Mouse (Mus musculus): ENCODE results near the gene Gucy2g. TPM values are rescaled to one million over a fixed set of nuclear protein-coding genes. Genes with fewer than 3 reads are reported as not detected.

Gucy2g gene
- polyA plus RNA-seq, 1 experiment from 2014 or later, result not detected

GRCm38 (mm10) chr19:55269051-55269450, 28.0 kb upstream of the Gucy2g start:
- Histone ChIP-seq H3K27ac (replicated peaks; ENCODE audit: low read depth, low read length) (no peak overlapping the region), H3K4me3 (ENCODE audit: low read depth, low read length) (no peak overlapping the region), H3K36me3 (replicated peaks; ENCODE audit: control insufficient read depth, insufficient read depth, low read depth, low read length) (no peaks in the 10 kb centered on the region), H3K4me2 (ENCODE audit: low read depth, low read length) (no peak overlapping the region), H3K9me3 (replicated peaks; ENCODE audit: control insufficient read depth, low read length) (no peaks in the 10 kb centered on the region), H3K9ac (replicated peaks; ENCODE audit: low read length) (no peak overlapping the region), H3K27me3 (ENCODE audit: control insufficient read depth, insufficient read depth, low read length) (no peaks in the 10 kb centered on the region), H3K4me1 (ENCODE audit: control insufficient read depth, insufficient read depth, low read length) (no peaks in the 10 kb centered on the region)
- no peak for ATAC-seq (replicated peaks; ENCODE audit: insufficient number of reproducible peaks, low FRiP score, low TSS enrichment, low read depth)
- DNase-seq (ENCODE audit: low spot score), result no peak
- 84% methylated on average over 5 of the region's 5 CpGs for WGBS

GRCm38 (mm10) chr19:55268150-55268549, 27.1 kb upstream of the Gucy2g start:
- ATAC-seq (replicated peaks; ENCODE audit: insufficient number of reproducible peaks, low FRiP score, low TSS enrichment, low read depth) (no peak), DNase-seq (ENCODE audit: low spot score) (no peak)
- Histone ChIP-seq H3K27ac (replicated peaks; ENCODE audit: low read depth, low read length) (no peak overlapping the region), H3K9ac (replicated peaks; ENCODE audit: low read length) (no peak overlapping the region), H3K27me3 (ENCODE audit: control insufficient read depth, insufficient read depth, low read length) (no peaks in the 10 kb centered on the region), H3K9me3 (replicated peaks; ENCODE audit: control insufficient read depth, low read length) (no peaks in the 10 kb centered on the region), H3K36me3 (replicated peaks; ENCODE audit: control insufficient read depth, insufficient read depth, low read depth, low read length) (no peaks in the 10 kb centered on the region), H3K4me1 (ENCODE audit: control insufficient read depth, insufficient read depth, low read length) (no peaks in the 10 kb centered on the region), H3K4me3 (ENCODE audit: low read depth, low read length) (no peak overlapping the region), H3K4me2 (ENCODE audit: low read depth, low read length) (no peak overlapping the region)
- 75% methylated on average over 3 of the region's 3 CpGs for WGBS

- no peaks in the 10 kb centered on the region for H3K27me3 ChIP-seq (ENCODE audit: control insufficient read depth, insufficient read depth, low read length)
- 75% methylated on average over 3 of the region's 3 CpGs for WGBS
- ATAC-seq (replicated peaks; ENCODE audit: insufficient number of reproducible peaks, low FRiP score, low TSS enrichment, low read depth), result no peak
Measured at GRCm38 (mm10) chr19:55266786-55267185, 25.8 kb upstream of the Gucy2g start.

GRCm38 (mm10) chr19:55265269-55265668, 24.2 kb upstream of the Gucy2g start:
- ATAC-seq (replicated peaks; ENCODE audit: insufficient number of reproducible peaks, low FRiP score, low TSS enrichment, low read depth), result no peak
- no peak overlapping the region for H3K27ac ChIP-seq (replicated peaks; ENCODE audit: low read depth, low read length)
- no peaks in the 10 kb centered on the region for H3K4me1 ChIP-seq (ENCODE audit: control insufficient read depth, insufficient read depth, low read length)
- H3K9me3 ChIP-seq (replicated peaks; ENCODE audit: control insufficient read depth, low read length), result no peaks in the 10 kb centered on the region
- no peak overlapping the region for H3K4me2 ChIP-seq (ENCODE audit: low read depth, low read length)
- H3K9ac ChIP-seq (replicated peaks; ENCODE audit: low read length), result no peak overlapping the region
- 80% methylated on average over 3 of the region's 3 CpGs for WGBS
- no peak overlapping the region for H3K4me3 ChIP-seq (ENCODE audit: low read depth, low read length)
- H3K36me3 ChIP-seq (replicated peaks; ENCODE audit: control insufficient read depth, insufficient read depth, low read depth, low read length), result no peaks in the 10 kb centered on the region
- no peak for DNase-seq (ENCODE audit: low spot score)
- H3K27me3 ChIP-seq (ENCODE audit: control insufficient read depth, insufficient read depth, low read length), result no peaks in the 10 kb centered on the region

More at GRCm38 (mm10) chr19:55266786-55267185, 25.8 kb upstream of the Gucy2g start:
- no peak for DNase-seq (ENCODE audit: low spot score)
- H3K27ac ChIP-seq (replicated peaks; ENCODE audit: low read depth, low read length), result no peak overlapping the region
- H3K4me1 ChIP-seq (ENCODE audit: control insufficient read depth, insufficient read depth, low read length), result no peaks in the 10 kb centered on the region
- no peaks in the 10 kb centered on the region for H3K9me3 ChIP-seq (replicated peaks; ENCODE audit: control insufficient read depth, low read length)
- no peaks in the 10 kb centered on the region for H3K36me3 ChIP-seq (replicated peaks; ENCODE audit: control insufficient read depth, insufficient read depth, low read depth, low read length)
- H3K9ac ChIP-seq (replicated peaks; ENCODE audit: low read length), result no peak overlapping the region
- H3K4me2 ChIP-seq (ENCODE audit: low read depth, low read length), result no peak overlapping the region
- no peak overlapping the region for H3K4me3 ChIP-seq (ENCODE audit: low read depth, low read length)

GRCm38 (mm10) chr19:55260389-55261184, 19.6 kb upstream of the Gucy2g start:
- Histone ChIP-seq H3K27ac (replicated peaks; ENCODE audit: low read depth, low read length) (no peak overlapping the region), H3K4me2 (ENCODE audit: low read depth, low read length) (no peak overlapping the region), H3K27me3 (ENCODE audit: control insufficient read depth, insufficient read depth, low read length) (no peaks in the 10 kb centered on the region), H3K4me1 (ENCODE audit: control insufficient read depth, insufficient read depth, low read length) (no peaks in the 10 kb centered on the region), H3K36me3 (replicated peaks; ENCODE audit: control insufficient read depth, insufficient read depth, low read depth, low read length) (no peaks in the 10 kb centered on the region), H3K9ac (replicated peaks; ENCODE audit: low read length) (no peak overlapping the region), H3K4me3 (ENCODE audit: low read depth, low read length) (no peak overlapping the region), H3K9me3 (replicated peaks; ENCODE audit: control insufficient read depth, low read length) (no peaks in the 10 kb centered on the region)
- no peak for ATAC-seq (replicated peaks; ENCODE audit: insufficient number of reproducible peaks, low FRiP score, low TSS enrichment, low read depth)
- no peak for DNase-seq (ENCODE audit: low spot score)
- 76% methylated on average over 12 of the region's 12 CpGs for WGBS

GRCm38 (mm10) chr19:55258514-55258913, 17.5 kb upstream of the Gucy2g start:
- ATAC-seq (replicated peaks; ENCODE audit: insufficient number of reproducible peaks, low FRiP score, low TSS enrichment, low read depth), result no peak
- Histone ChIP-seq H3K4me3 (ENCODE audit: low read depth, low read length) (no peak overlapping the region), H3K27ac (replicated peaks; ENCODE audit: low read depth, low read length) (no peak overlapping the region), H3K4me1 (ENCODE audit: control insufficient read depth, insufficient read depth, low read length) (no peaks in the 10 kb centered on the region; the same call in 1 of the 2 replicates), H3K9ac (replicated peaks; ENCODE audit: low read length) (no peak overlapping the region), H3K9me3 (replicated peaks; ENCODE audit: control insufficient read depth, low read length) (no peaks in the 10 kb centered on the region), H3K36me3 (replicated peaks; ENCODE audit: control insufficient read depth, insufficient read depth, low read depth, low read length) (no peaks in the 10 kb centered on the region), H3K4me2 (ENCODE audit: low read depth, low read length) (no peak overlapping the region), H3K27me3 (ENCODE audit: control insufficient read depth, insufficient read depth, low read length) (no peaks in the 10 kb centered on the region)
- DNase-seq (ENCODE audit: low spot score), result no peak
- 89% methylated on average over 5 of the region's 5 CpGs for WGBS

GRCm38 (mm10) chr19:55257656-55258375, 16.8 kb upstream of the Gucy2g start:
- Histone ChIP-seq H3K4me2 (ENCODE audit: low read depth, low read length) (no peak overlapping the region), H3K4me3 (ENCODE audit: low read depth, low read length) (no peak overlapping the region), H3K9me3 (replicated peaks; ENCODE audit: control insufficient read depth, low read length) (no peaks in the 10 kb centered on the region), H3K27ac (replicated peaks; ENCODE audit: low read depth, low read length) (no peak overlapping the region), H3K4me1 (ENCODE audit: control insufficient read depth, insufficient read depth, low read length) (no peaks in the 10 kb centered on the region; the same call in 1 of the 2 replicates), H3K36me3 (replicated peaks; ENCODE audit: control insufficient read depth, insufficient read depth, low read depth, low read length) (no peaks in the 10 kb centered on the region), H3K9ac (replicated peaks; ENCODE audit: low read length) (no peak overlapping the region), H3K27me3 (ENCODE audit: control insufficient read depth, insufficient read depth, low read length) (no peaks in the 10 kb centered on the region)
- WGBS, result 91% methylated on average over 5 of the region's 5 CpGs
- ATAC-seq (replicated peaks; ENCODE audit: insufficient number of reproducible peaks, low FRiP score, low TSS enrichment, low read depth), result no peak
- no peak for DNase-seq (ENCODE audit: low spot score)

- Histone ChIP-seq H3K4me1 (ENCODE audit: control insufficient read depth, insufficient read depth, low read length) (no peaks in the 10 kb centered on the region; the same call in 1 of the 2 replicates), H3K4me2 (ENCODE audit: low read depth, low read length) (no peak overlapping the region), H3K27me3 (ENCODE audit: control insufficient read depth, insufficient read depth, low read length) (no peaks in the 10 kb centered on the region), H3K9ac (replicated peaks; ENCODE audit: low read length) (no peak overlapping the region), H3K9me3 (replicated peaks; ENCODE audit: control insufficient read depth, low read length) (no peaks in the 10 kb centered on the region), H3K4me3 (ENCODE audit: low read depth, low read length) (no peak overlapping the region), H3K27ac (replicated peaks; ENCODE audit: low read depth, low read length) (no peak overlapping the region), H3K36me3 (replicated peaks; ENCODE audit: control insufficient read depth, insufficient read depth, low read depth, low read length) (no peaks in the 10 kb centered on the region)
- WGBS, result 84% methylated on average over 9 of the region's 9 CpGs
- DNase-seq (ENCODE audit: low spot score) (no peak), ATAC-seq (replicated peaks; ENCODE audit: insufficient number of reproducible peaks, low FRiP score, low TSS enrichment, low read depth) (no peak)
Measured at GRCm38 (mm10) chr19:55256156-55256555, 15.1 kb upstream of the Gucy2g start.

Data from embryonic facial prominence, embryonic 11.5 days (tissue).